Mouse (Mus musculus): Measurements from ENCODE around the gene Adcy9. TPM values are rescaled to one million over a fixed set of nuclear protein-coding genes. Genes with fewer than 3 reads are reported as not detected.

Gene Adcy9
- polyA plus RNA-seq, 1 experiment, result 2.8 TPM

DNA sequence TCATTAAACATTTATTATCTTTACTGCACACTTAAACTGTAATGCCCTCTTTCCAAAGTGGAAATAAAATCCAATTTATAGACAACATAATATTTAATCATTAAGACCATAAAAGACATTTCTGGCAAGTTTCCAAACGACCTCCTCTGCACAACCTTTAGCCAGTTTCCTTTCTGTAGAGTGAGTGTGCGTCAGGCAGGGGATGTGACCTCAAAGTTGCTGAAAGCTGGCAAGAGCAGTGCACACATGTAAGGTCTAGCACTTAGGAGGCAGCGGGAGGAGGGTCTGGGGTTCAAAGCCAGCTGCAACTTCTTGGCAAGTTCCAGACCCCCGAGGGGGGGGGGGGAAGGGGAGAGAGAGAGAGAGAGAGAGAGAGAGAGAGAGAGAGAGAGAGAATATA is 83.0 kb downstream of the Adcy9 start:
- no peak for TF ChIP-seq POLR2A (IDR thresholded peaks at IDR 0.05; ENCODE audit: low read depth, low read length)
- no peak for TF ChIP-seq CTCF (IDR thresholded peaks at IDR 0.05; ENCODE audit: borderline replicate concordance, insufficient read depth, low read length)

DNA sequence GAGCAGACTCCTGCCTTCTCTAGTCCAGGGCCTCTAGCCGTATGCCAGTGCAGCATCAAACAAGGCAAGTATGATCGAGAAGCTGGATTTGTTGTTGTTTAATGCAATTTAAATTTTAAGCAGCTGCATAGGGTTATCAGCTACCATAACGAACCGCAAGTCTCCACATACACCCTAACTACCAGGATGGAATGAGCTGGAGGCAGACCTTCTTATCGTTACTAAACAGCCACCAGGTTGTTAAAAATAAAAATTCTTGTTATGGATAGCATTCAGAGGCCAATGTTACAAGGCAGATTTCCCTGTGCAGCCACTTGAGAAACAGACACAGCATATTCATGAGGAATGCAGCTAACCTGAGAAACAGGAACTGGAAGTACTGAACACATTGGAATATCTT is 86.5 kb downstream of the Adcy9 start:
- Histone ChIP-seq H3K4me3 (ENCODE audit: insufficient read depth, low read length) (no peak overlapping the region), H3K27ac (ENCODE audit: insufficient read depth, low read length) (no peak overlapping the region), H3K4me1 (ENCODE audit: control insufficient read depth, insufficient read depth, low read length) (no peaks in the 10 kb centered on the region)
- TF ChIP-seq CTCF (IDR thresholded peaks at IDR 0.05; ENCODE audit: borderline replicate concordance, insufficient read depth, low read length) (no peak), POLR2A (IDR thresholded peaks at IDR 0.05; ENCODE audit: low read depth, low read length) (no peak)

More for the DNA sequence above, 83.0 kb downstream of the Adcy9 start:
- Histone ChIP-seq H3K4me1 (ENCODE audit: control insufficient read depth, insufficient read depth, low read length) (no peaks in the 10 kb centered on the region), H3K27ac (ENCODE audit: insufficient read depth, low read length) (no peak overlapping the region), H3K4me3 (ENCODE audit: insufficient read depth, low read length) (no peak overlapping the region)

DNA sequence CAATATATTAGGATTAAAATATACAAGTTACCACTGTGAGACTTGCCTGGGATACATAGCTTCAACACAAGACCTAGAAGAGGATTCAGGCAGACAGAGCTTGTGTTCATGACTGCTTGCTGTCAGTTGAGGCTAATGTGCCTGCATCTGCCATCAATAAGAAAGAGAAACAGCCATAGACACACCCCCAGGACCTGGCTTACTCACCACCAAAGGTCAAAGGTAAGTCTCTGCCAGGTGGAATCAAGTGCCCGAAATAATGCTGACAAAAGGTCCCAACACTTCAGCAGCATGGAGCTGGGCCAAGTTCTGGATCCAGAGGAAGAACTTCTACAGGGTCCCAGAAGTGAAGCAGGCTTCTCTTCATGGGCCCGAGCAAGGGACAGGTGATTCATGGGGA is 86.9 kb downstream of the Adcy9 start:
- Histone ChIP-seq H3K4me1 (ENCODE audit: control insufficient read depth, insufficient read depth, low read length) (no peaks in the 10 kb centered on the region), H3K4me3 (ENCODE audit: insufficient read depth, low read length) (no peak overlapping the region), H3K27ac (ENCODE audit: insufficient read depth, low read length) (no peak overlapping the region)
- TF ChIP-seq CTCF (IDR thresholded peaks at IDR 0.05; ENCODE audit: borderline replicate concordance, insufficient read depth, low read length), result no peak
- TF ChIP-seq POLR2A (IDR thresholded peaks at IDR 0.05; ENCODE audit: low read depth, low read length), result no peak

DNA sequence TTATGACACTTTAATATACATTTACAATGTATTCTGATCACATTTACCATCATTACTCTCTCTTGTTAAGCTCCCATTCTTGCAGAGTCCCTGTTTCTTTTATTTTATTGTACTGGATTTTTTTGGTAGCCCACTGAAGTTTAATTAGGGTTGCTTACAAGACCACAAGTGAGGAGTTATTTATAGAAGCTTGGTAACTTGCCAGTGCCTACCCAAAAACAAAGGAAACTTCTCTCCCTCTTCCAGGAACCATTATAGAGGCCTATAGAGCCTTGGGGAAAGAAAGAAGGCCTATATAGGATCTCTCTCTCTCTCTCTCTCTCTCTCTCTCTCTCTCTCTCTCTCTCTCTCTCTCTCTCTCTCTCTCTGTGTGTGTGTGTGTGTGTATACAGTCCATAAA is 93.2 kb downstream of the Adcy9 start:
- H3K27ac ChIP-seq (ENCODE audit: insufficient read depth, low read length), result no peak overlapping the region
- no peaks in the 10 kb centered on the region for H3K4me1 ChIP-seq (ENCODE audit: control insufficient read depth, insufficient read depth, low read length)
- no peak overlapping the region for H3K4me3 ChIP-seq (ENCODE audit: insufficient read depth, low read length)
- TF ChIP-seq POLR2A (IDR thresholded peaks at IDR 0.05; ENCODE audit: low read depth, low read length) (no peak), CTCF (IDR thresholded peaks at IDR 0.05; ENCODE audit: borderline replicate concordance, insufficient read depth, low read length) (no peak)

DNA sequence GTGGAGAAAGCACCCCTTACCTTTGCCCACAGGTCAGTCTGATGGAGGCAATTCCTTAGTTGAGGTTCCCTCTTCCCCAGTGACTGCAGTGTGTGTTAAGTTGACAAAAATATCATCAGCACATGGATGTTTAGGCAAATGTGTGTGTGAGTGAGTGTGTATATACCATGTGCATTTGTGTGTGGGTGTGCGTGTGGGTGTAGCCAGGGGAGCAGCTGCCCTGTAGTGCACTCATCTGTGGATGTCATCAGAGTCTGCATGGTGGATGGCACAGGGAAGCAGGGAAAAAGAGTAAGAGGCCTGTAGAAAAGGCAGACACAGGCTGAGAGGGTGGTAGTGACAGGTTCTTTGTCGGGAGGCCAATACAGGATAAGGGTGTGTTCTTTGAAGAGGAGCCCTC is 94.5 kb downstream of the Adcy9 start:
- no peak for TF ChIP-seq POLR2A (IDR thresholded peaks at IDR 0.05; ENCODE audit: low read depth, low read length)
- no peak for TF ChIP-seq CTCF (IDR thresholded peaks at IDR 0.05; ENCODE audit: borderline replicate concordance, insufficient read depth, low read length)
- Histone ChIP-seq H3K4me1 (ENCODE audit: control insufficient read depth, insufficient read depth, low read length) (no peaks in the 10 kb centered on the region), H3K4me3 (ENCODE audit: insufficient read depth, low read length) (no peak overlapping the region), H3K27ac (ENCODE audit: insufficient read depth, low read length) (no peak overlapping the region)

DNA sequence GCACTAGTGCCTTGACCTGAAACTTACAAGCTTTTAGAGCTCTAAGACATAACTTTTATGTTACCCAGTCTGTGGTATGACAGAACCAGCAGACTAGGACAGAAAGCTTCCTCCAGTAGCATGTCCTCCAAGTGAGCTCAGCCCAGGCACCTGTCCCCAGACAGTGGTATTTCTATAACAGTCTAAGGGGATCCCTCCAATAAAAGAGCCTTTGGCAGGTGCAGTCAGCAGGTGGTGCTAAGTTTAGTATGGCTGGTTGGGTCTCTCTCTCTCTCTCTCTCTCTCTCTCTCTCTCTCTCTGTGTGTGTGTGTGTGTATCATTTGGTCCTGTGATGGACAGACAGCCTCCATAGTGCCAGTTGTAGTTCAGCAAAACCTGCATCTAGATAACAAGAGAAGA is 95.3 kb downstream of the Adcy9 start:
- Histone ChIP-seq H3K27ac (ENCODE audit: insufficient read depth, low read length) (no peak overlapping the region), H3K4me3 (ENCODE audit: insufficient read depth, low read length) (no peak overlapping the region), H3K4me1 (ENCODE audit: control insufficient read depth, insufficient read depth, low read length) (no peaks in the 10 kb centered on the region)
- no peak for TF ChIP-seq POLR2A (IDR thresholded peaks at IDR 0.05; ENCODE audit: low read depth, low read length)
- no peak for TF ChIP-seq CTCF (IDR thresholded peaks at IDR 0.05; ENCODE audit: borderline replicate concordance, insufficient read depth, low read length)

DNA sequence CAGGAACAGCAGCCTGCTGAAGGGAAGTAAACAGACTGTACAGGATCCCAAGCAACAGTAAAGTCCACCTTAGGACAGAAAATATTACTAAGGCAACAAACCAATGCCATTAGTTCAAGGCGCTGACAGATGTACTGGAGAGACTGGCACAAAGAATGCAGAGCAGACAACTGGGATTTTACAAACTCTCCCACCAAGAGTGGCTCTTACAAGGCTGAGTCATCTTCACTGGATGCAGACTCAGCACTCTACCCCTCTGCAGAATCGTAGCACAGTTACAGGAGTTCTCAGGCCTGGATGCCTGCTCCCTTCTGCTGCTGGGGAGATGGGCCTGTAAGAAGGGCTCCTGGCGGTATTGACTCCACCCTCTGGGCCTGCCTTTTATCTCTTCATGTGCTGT is 99.4 kb downstream of the Adcy9 start:
- Histone ChIP-seq H3K4me3 (ENCODE audit: insufficient read depth, low read length) (no peak overlapping the region), H3K4me1 (ENCODE audit: control insufficient read depth, insufficient read depth, low read length) (no peaks in the 10 kb centered on the region), H3K27ac (ENCODE audit: insufficient read depth, low read length) (no peak overlapping the region)
- TF ChIP-seq POLR2A (IDR thresholded peaks at IDR 0.05; ENCODE audit: low read depth, low read length) (no peak), CTCF (IDR thresholded peaks at IDR 0.05; ENCODE audit: borderline replicate concordance, insufficient read depth, low read length) (no peak)

DNA sequence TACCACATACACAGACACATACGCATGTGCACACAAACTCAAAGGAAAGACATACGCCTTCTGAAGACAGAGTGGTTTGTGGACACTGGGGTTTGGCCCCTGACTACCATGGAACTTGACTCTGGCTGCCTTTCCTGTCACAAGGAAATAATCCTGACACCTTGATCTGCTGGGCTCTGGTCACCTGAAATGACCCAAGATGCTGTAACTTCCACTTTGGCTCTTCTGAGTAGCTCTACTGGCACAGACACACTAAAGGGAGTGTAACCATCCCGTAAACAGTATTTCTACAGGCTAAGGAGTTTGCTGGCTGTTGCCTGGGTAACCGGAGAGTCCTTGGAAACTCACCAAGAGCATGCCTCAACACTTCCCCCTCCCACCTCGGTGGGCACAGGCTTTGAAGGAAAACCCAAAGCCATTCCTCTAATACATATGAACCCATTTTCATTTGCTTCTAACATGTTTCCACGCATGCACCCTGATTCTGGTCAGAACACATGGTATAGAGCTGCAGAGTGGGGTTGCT is 102.2 kb downstream of the Adcy9 start:
- Histone ChIP-seq H3K27ac (ENCODE audit: insufficient read depth, low read length) (no peak overlapping the region), H3K4me1 (ENCODE audit: control insufficient read depth, insufficient read depth, low read length) (no peaks in the 10 kb centered on the region), H3K4me3 (ENCODE audit: insufficient read depth, low read length) (no peak overlapping the region)
- TF ChIP-seq CTCF (IDR thresholded peaks at IDR 0.05; ENCODE audit: borderline replicate concordance, insufficient read depth, low read length) (no peak), POLR2A (IDR thresholded peaks at IDR 0.05; ENCODE audit: low read depth, low read length) (no peak)

DNA sequence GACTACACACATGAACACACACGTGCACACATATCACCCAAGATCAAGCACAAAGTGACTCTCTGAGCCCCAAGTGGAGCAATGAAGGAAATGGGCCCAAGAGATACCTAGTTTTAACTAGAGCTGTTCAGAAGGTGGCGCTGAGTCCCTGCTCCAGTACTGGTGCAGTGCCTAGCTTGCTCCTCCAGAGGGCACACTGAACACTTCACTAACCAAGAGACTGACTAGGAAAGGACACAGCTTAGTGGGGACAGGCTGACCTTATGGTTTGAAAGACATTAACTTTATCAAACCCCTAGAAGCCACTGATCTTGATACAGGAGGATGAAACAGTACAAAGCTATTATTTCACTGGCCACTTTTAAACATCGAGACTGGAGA is 104.2 kb downstream of the Adcy9 start:
- Histone ChIP-seq H3K4me1 (ENCODE audit: control insufficient read depth, insufficient read depth, low read length) (no peaks in the 10 kb centered on the region), H3K27ac (ENCODE audit: insufficient read depth, low read length) (no peak overlapping the region), H3K4me3 (ENCODE audit: insufficient read depth, low read length) (no peak overlapping the region)
- TF ChIP-seq POLR2A (IDR thresholded peaks at IDR 0.05; ENCODE audit: low read depth, low read length) (no peak), CTCF (IDR thresholded peaks at IDR 0.05; ENCODE audit: borderline replicate concordance, insufficient read depth, low read length) (peak; percentile 100)

DNA sequence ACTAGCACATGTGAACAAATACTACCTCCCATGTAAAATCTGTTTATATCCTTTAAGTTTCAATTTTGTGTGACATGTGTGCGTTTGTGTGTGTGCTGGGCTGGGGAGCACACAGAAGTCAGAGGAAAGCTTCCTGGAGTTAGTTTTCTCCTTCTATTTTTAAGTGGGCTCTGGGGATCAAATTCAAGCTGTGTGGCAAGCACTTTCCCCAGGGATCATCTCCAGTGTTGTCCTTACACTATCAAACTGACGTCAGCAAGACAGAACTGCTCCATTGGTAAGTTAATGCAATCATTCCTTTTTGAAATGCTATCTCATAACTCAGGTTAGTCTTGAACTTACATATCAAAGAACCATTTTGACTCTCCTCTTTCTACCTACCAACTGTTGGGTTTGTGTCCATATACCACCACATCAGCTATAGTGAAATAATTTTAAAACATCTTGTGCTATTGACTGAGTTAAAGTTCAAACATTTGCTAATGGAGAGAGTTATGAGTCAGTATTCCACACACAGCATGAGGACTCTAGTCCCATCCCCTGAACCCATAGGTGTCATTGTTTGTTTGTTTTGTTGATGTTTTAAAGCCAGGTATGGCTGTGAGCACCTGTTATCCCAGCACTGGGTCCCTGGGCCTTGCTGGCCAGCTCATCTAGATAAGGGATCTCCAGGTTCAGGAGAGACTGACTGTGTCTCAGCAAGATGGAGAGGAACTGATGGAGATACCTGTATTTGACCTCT is 104.8 kb downstream of the Adcy9 start:
- H3K27ac ChIP-seq (ENCODE audit: insufficient read depth, low read length), result no peak overlapping the region
- no peak for TF ChIP-seq CTCF (IDR thresholded peaks at IDR 0.05; ENCODE audit: borderline replicate concordance, insufficient read depth, low read length)
- TF ChIP-seq POLR2A (IDR thresholded peaks at IDR 0.05; ENCODE audit: low read depth, low read length), result no peak

More for the DNA sequence above, 104.8 kb downstream of the Adcy9 start:
- Histone ChIP-seq H3K4me1 (ENCODE audit: control insufficient read depth, insufficient read depth, low read length) (no peaks in the 10 kb centered on the region), H3K4me3 (ENCODE audit: insufficient read depth, low read length) (no peak overlapping the region)

Data from embryonic fibroblast, embryonic 13.5 days (primary cell).